Mouse (Mus musculus): ENCODE measurements around the gene Mrps35. TPM values are rescaled to one million over a fixed set of nuclear protein-coding genes. Genes with fewer than 3 reads are reported as not detected.
A peak's percentile ranks its signal among the peaks of the same experiment; 100 is the strongest.

The Mrps35 gene
- polyA plus RNA-seq, 1 experiment = 3.1 TPM

- TF ChIP-seq CTCF (IDR thresholded peaks at IDR 0.05; ENCODE audit: control insufficient read depth, insufficient read depth, insufficient replicate concordance, low read depth, low read length) (no peak), POLR2A (IDR thresholded peaks at IDR 0.05; ENCODE audit: control insufficient read depth, low read depth, low read length) (no peak)
- Histone ChIP-seq H3K4me3 (ENCODE audit: control insufficient read depth, low read depth, low read length) (no peak overlapping the region), H3K27ac (ENCODE audit: control insufficient read depth, insufficient read depth, low read depth, low read length) (no peak overlapping the region), H3K4me1 (ENCODE audit: control insufficient read depth, insufficient read depth, low read length) (peaks cover 2% of the 10 kb centered on the region; the same call in 1 of the 2 replicates), H3K36me3 (ENCODE audit: control insufficient read depth, insufficient read depth, low read length) (no peaks in the 10 kb centered on the region), H3K27me3 (ENCODE audit: control insufficient read depth, insufficient read depth, low read length) (no peaks in the 10 kb centered on the region)
Observed at GRCm38 (mm10) chr6:146999755-147000154, 42.8 kb upstream of the Mrps35 start.

DNA sequence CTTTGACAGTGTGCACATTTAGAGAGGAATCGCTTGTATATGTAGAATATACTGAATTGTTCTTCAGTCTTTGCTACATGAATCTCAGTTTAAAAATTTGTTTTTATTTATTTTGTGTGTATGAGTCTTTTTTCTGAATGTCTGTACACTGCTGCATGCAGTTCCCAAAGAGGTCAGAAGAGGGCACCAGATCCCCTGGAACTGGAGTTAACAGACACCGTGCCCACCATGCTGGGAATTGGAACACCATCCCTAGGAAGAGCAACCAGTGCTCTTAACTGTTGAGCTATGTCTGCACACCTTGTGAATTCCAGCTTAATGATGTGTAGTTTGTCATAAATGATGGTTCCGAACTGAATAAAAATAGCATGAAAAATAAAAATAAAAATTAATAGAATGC, 34.4 kb upstream of the Mrps35 start:
- H3K36me3 ChIP-seq (ENCODE audit: control insufficient read depth, insufficient read depth, low read length) = no peaks in the 10 kb centered on the region
- TF ChIP-seq CTCF (IDR thresholded peaks at IDR 0.05; ENCODE audit: control insufficient read depth, insufficient read depth, insufficient replicate concordance, low read depth, low read length) (peak; percentile 61; the same call in 1 of the 2 replicates), POLR2A (IDR thresholded peaks at IDR 0.05; ENCODE audit: control insufficient read depth, low read depth, low read length) (no peak)
- H3K27ac ChIP-seq (ENCODE audit: control insufficient read depth, insufficient read depth, low read depth, low read length) = no peak overlapping the region
- H3K4me1 ChIP-seq (ENCODE audit: control insufficient read depth, insufficient read depth, low read length) = no peaks in the 10 kb centered on the region
- H3K27me3 ChIP-seq (ENCODE audit: control insufficient read depth, insufficient read depth, low read length) = no peaks in the 10 kb centered on the region
- H3K4me3 ChIP-seq (ENCODE audit: control insufficient read depth, low read depth, low read length) = no peak overlapping the region

- Histone ChIP-seq H3K27me3 (ENCODE audit: control insufficient read depth, insufficient read depth, low read length) (no peaks in the 10 kb centered on the region), H3K4me3 (ENCODE audit: control insufficient read depth, low read depth, low read length) (no peak overlapping the region), H3K36me3 (ENCODE audit: control insufficient read depth, insufficient read depth, low read length) (no peaks in the 10 kb centered on the region), H3K4me1 (ENCODE audit: control insufficient read depth, insufficient read depth, low read length) (no peaks in the 10 kb centered on the region), H3K27ac (ENCODE audit: control insufficient read depth, insufficient read depth, low read depth, low read length) (no peak overlapping the region)
- TF ChIP-seq CTCF (IDR thresholded peaks at IDR 0.05; ENCODE audit: control insufficient read depth, insufficient read depth, insufficient replicate concordance, low read depth, low read length) (no peak), POLR2A (IDR thresholded peaks at IDR 0.05; ENCODE audit: control insufficient read depth, low read depth, low read length) (no peak)
Observed at GRCm38 (mm10) chr6:147010358-147010757, 32.2 kb upstream of the Mrps35 start.

GRCm38 (mm10) chr6:147010811-147011520, 31.6 kb upstream of the Mrps35 start:
- H3K27ac ChIP-seq (ENCODE audit: control insufficient read depth, insufficient read depth, low read depth, low read length) = no peak overlapping the region
- no peaks in the 10 kb centered on the region for H3K4me1 ChIP-seq (ENCODE audit: control insufficient read depth, insufficient read depth, low read length)
- H3K27me3 ChIP-seq (ENCODE audit: control insufficient read depth, insufficient read depth, low read length) = no peaks in the 10 kb centered on the region
- H3K36me3 ChIP-seq (ENCODE audit: control insufficient read depth, insufficient read depth, low read length) = no peaks in the 10 kb centered on the region
- H3K4me3 ChIP-seq (ENCODE audit: control insufficient read depth, low read depth, low read length) = no peak overlapping the region
- TF ChIP-seq POLR2A (IDR thresholded peaks at IDR 0.05; ENCODE audit: control insufficient read depth, low read depth, low read length) (no peak), CTCF (IDR thresholded peaks at IDR 0.05; ENCODE audit: control insufficient read depth, insufficient read depth, insufficient replicate concordance, low read depth, low read length) (no peak)

- Histone ChIP-seq H3K27ac (ENCODE audit: control insufficient read depth, insufficient read depth, low read depth, low read length) (no peak overlapping the region), H3K4me1 (ENCODE audit: control insufficient read depth, insufficient read depth, low read length) (no peaks in the 10 kb centered on the region), H3K36me3 (ENCODE audit: control insufficient read depth, insufficient read depth, low read length) (no peaks in the 10 kb centered on the region), H3K27me3 (ENCODE audit: control insufficient read depth, insufficient read depth, low read length) (no peaks in the 10 kb centered on the region), H3K4me3 (ENCODE audit: control insufficient read depth, low read depth, low read length) (no peak overlapping the region)
- TF ChIP-seq POLR2A (IDR thresholded peaks at IDR 0.05; ENCODE audit: control insufficient read depth, low read depth, low read length) (no peak), CTCF (IDR thresholded peaks at IDR 0.05; ENCODE audit: control insufficient read depth, insufficient read depth, insufficient replicate concordance, low read depth, low read length) (no peak)
Observed at GRCm38 (mm10) chr6:147011555-147011954, 31.0 kb upstream of the Mrps35 start.

DNA sequence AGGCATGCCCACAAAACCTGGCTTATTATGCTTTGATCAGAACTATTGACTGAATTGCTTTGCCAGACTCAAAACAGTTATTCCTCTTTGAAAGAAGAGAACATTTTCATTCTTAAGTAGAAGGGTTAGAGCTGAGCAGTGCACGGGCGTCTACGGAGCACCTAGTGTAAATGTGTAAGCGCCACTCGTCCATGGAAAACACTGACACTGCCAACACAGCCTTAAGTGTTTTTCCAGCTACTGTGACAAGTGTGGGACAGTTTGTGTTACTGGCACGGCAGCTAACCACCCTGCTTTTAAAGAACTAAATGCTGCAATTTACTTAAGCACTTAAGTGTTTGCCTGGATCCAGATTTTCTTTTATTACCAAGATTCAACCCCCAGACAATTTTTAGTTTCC, 30.6 kb upstream of the Mrps35 start:
- Histone ChIP-seq H3K27me3 (ENCODE audit: control insufficient read depth, insufficient read depth, low read length) (no peaks in the 10 kb centered on the region), H3K4me3 (ENCODE audit: control insufficient read depth, low read depth, low read length) (no peak overlapping the region), H3K27ac (ENCODE audit: control insufficient read depth, insufficient read depth, low read depth, low read length) (no peak overlapping the region), H3K4me1 (ENCODE audit: control insufficient read depth, insufficient read depth, low read length) (no peaks in the 10 kb centered on the region), H3K36me3 (ENCODE audit: control insufficient read depth, insufficient read depth, low read length) (no peaks in the 10 kb centered on the region)
- TF ChIP-seq CTCF (IDR thresholded peaks at IDR 0.05; ENCODE audit: control insufficient read depth, insufficient read depth, insufficient replicate concordance, low read depth, low read length) = no peak
- no peak for TF ChIP-seq POLR2A (IDR thresholded peaks at IDR 0.05; ENCODE audit: control insufficient read depth, low read depth, low read length)

GRCm38 (mm10) chr6:147013546-147013945, 29.0 kb upstream of the Mrps35 start:
- Histone ChIP-seq H3K36me3 (ENCODE audit: control insufficient read depth, insufficient read depth, low read length) (no peaks in the 10 kb centered on the region), H3K4me1 (ENCODE audit: control insufficient read depth, insufficient read depth, low read length) (no peaks in the 10 kb centered on the region), H3K27me3 (ENCODE audit: control insufficient read depth, insufficient read depth, low read length) (no peaks in the 10 kb centered on the region), H3K4me3 (ENCODE audit: control insufficient read depth, low read depth, low read length) (no peak overlapping the region), H3K27ac (ENCODE audit: control insufficient read depth, insufficient read depth, low read depth, low read length) (no peak overlapping the region)
- no peak for TF ChIP-seq POLR2A (IDR thresholded peaks at IDR 0.05; ENCODE audit: control insufficient read depth, low read depth, low read length)
- no peak for TF ChIP-seq CTCF (IDR thresholded peaks at IDR 0.05; ENCODE audit: control insufficient read depth, insufficient read depth, insufficient replicate concordance, low read depth, low read length)
